Mouse (Mus musculus): ENCODE measurements around the gene Cfap61.

- TF ChIP-seq CTCF (IDR thresholded peaks at IDR 0.05; ENCODE audit: low read depth, low read length) (no peak), GATA2 (IDR thresholded peaks at IDR 0.05; ENCODE audit: borderline replicate concordance, low read depth, low read length) (no peak)
Observed at GRCm38 (mm10) chr2:146080282-146080681, 145.7 kb downstream of the Cfap61 start.
